Mouse (Mus musculus) bone marrow macrophage, adult 2 months (primary cell): Measurements from ENCODE around the gene Gm21976.

Source experiments
- CTCF ChIP-seq: IDR thresholded peaks from 2 replicates; pipeline ENCODE4 v1.5.1; 2012; ENCODE audit warnings: low read depth, mild to moderate bottlenecking, low read length, moderate library complexity
- POLR2A ChIP-seq: IDR thresholded peaks from 2 replicates; pipeline ENCODE4 v1.6.1; 2012; ENCODE audit warnings: mild to moderate bottlenecking, low read depth, low read length, borderline replicate concordance

DNA sequence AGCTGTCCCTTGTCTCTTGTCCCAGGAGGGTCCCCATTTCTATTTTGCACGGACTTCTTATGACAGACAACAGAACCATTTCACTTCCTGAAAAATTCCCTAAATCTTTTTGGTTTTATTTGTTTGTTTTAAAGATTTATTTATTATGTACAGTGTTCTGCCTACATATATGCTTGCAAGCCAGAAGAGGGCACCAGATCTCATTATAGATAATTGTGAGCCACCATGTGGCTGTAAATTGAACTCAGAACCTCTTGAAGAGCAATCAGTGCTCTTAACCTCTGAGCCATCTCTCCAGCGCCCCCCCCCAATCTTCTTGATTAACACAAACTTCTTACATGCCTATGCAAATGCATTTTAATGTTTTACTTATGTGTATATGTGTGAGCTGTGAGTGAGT is 11.0 kb downstream of the Gm21976 start:
- TF ChIP-seq POLR2A (no peak), CTCF (no peak)
